Mouse (Mus musculus): ENCODE measurements around the gene Mthfsl.
A peak's percentile ranks its signal among the peaks of the same experiment; 100 is the strongest.
"Not testable (repeated sequence)": the region's sequence is repeated elsewhere in the genome, so short reads cannot be mapped to it uniquely, and the experiment has no call there.

Mthfsl gene

GRCm38 (mm10) chr9:88719989-88720537, at the start of gene Mthfsl:
TSS of gene Mthfsl (minus strand) at chr9:88720296.
- peak; percentile 43 for DNase-seq (ENCODE audit: low read depth)

- not testable (repeated sequence) for DNase-seq (ENCODE audit: low read depth)
These were observed 49.4 kb upstream of the Mthfsl start for GRCm38 (mm10) chr9:88769470-88769869.

GRCm38 (mm10) chr9:88746687-88747086, 26.6 kb upstream of the Mthfsl start:
- DNase-seq (ENCODE audit: low read depth): not testable (repeated sequence)

- not testable (repeated sequence) for DNase-seq (ENCODE audit: low read depth)
These were observed 25.9 kb upstream of the Mthfsl start for GRCm38 (mm10) chr9:88746046-88746445.

GRCm38 (mm10) chr9:88735289-88735688, 15.2 kb upstream of the Mthfsl start:
- not testable (repeated sequence) for DNase-seq (ENCODE audit: low read depth)

GRCm38 (mm10) chr9:88733182-88733581, 13.1 kb upstream of the Mthfsl start:
- DNase-seq (ENCODE audit: low read depth): not testable (repeated sequence)

- not testable (repeated sequence) for DNase-seq (ENCODE audit: low read depth)
These were observed 12.2 kb upstream of the Mthfsl start for GRCm38 (mm10) chr9:88732334-88732733.

- DNase-seq (ENCODE audit: low read depth): peak; percentile 78
These were observed 11.6 kb upstream of the Mthfsl start, which contains the start of gene Bcl2a1d for GRCm38 (mm10) chr9:88731728-88732127. TSS of gene Bcl2a1d (minus strand) at chr9:88731914.

- DNase-seq (ENCODE audit: low read depth): not testable (repeated sequence)
These were observed 8.2 kb upstream of the Mthfsl start for GRCm38 (mm10) chr9:88728311-88728710.

GRCm38 (mm10) chr9:88721628-88722027, 1.5 kb upstream of the Mthfsl start:
- DNase-seq (ENCODE audit: low read depth): not testable (repeated sequence)

GRCm38 (mm10) chr9:88719073-88719921, 799 bp downstream of the Mthfsl start:
- peak; percentile 47 for DNase-seq (ENCODE audit: low read depth)

- DNase-seq (ENCODE audit: low read depth): not testable (repeated sequence)
These were observed 1.5 kb downstream of the Mthfsl start for GRCm38 (mm10) chr9:88718593-88718992.

GRCm38 (mm10) chr9:88718140-88718539, 2.0 kb downstream of the Mthfsl start:
- DNase-seq (ENCODE audit: low read depth): peak; percentile 55

- DNase-seq (ENCODE audit: low read depth): not testable (repeated sequence)
These were observed 5.6 kb downstream of the Mthfsl start for GRCm38 (mm10) chr9:88714515-88714914.

GRCm38 (mm10) chr9:88712164-88712749, 7.8 kb downstream of the Mthfsl start:
- not testable (repeated sequence) for DNase-seq (ENCODE audit: low read depth)

- DNase-seq (ENCODE audit: low read depth): not testable (repeated sequence)
These were observed 9.1 kb downstream of the Mthfsl start for GRCm38 (mm10) chr9:88710910-88711438.

- not testable (repeated sequence) for DNase-seq (ENCODE audit: low read depth)
These were observed 9.7 kb downstream of the Mthfsl start for GRCm38 (mm10) chr9:88710439-88710838.

GRCm38 (mm10) chr9:88709794-88710193, 10.3 kb downstream of the Mthfsl start:
- DNase-seq (ENCODE audit: low read depth): peak; percentile 16

GRCm38 (mm10) chr9:88709304-88709703, 10.8 kb downstream of the Mthfsl start:
- no peak for DNase-seq (ENCODE audit: low read depth)

- DNase-seq (ENCODE audit: low read depth): no peak
These were observed 13.4 kb downstream of the Mthfsl start for GRCm38 (mm10) chr9:88706700-88707099.

- DNase-seq (ENCODE audit: low read depth): not testable (repeated sequence)
These were observed 14.9 kb downstream of the Mthfsl start for GRCm38 (mm10) chr9:88705157-88705556.

GRCm38 (mm10) chr9:88698746-88699145, 21.4 kb downstream of the Mthfsl start:
- DNase-seq (ENCODE audit: low read depth): not testable (repeated sequence)

Measured in naive thymus-derived CD4-positive, alpha-beta T cell, adult 2 months (primary cell).